Mouse (Mus musculus) testis, adult 2 months (tissue): ENCODE data around the gene Cryzl2. TPM values are rescaled to one million over a fixed set of nuclear protein-coding genes. Genes with fewer than 3 reads are reported as not detected.

Experiments
- H3K27ac ChIP-seq: fragments of 200-500 bp; 2 replicates; pipeline ENCODE4 v1.5.1; 2012; ENCODE audit warnings: low read depth, low read length; ENCODE audit not compliant: control insufficient read depth, insufficient read depth
- H3K27me3 ChIP-seq: fragments of 200-500 bp; 2 replicates; pipeline ENCODE4 v1.6.1; 2012; ENCODE audit warnings: mild to moderate bottlenecking, low read length, moderate library complexity; ENCODE audit not compliant: control insufficient read depth, insufficient read depth
- H3K36me3 ChIP-seq: fragments of 200-500 bp; 2 replicates; pipeline ENCODE4 v1.6.1; 2012; ENCODE audit warnings: mild to moderate bottlenecking, low read length; ENCODE audit not compliant: control insufficient read depth, insufficient read depth
- H3K4me1 ChIP-seq: fragments of 200-500 bp; 2 replicates; pipeline ENCODE4 v1.6.1; 2012; ENCODE audit warnings: low read length; ENCODE audit not compliant: control insufficient read depth, insufficient read depth
- H3K4me3 ChIP-seq: fragments of 200-500 bp; 2 replicates; pipeline ENCODE4 v1.5.1; 2012; ENCODE audit warnings: low read depth, mild to moderate bottlenecking, low read length, moderate library complexity, mixed read lengths; ENCODE audit not compliant: control insufficient read depth
- CTCF ChIP-seq: fragments of 200-500 bp; IDR thresholded peaks from 2 replicates; pipeline ENCODE4 v1.5.1; 2012; ENCODE audit warnings: low read depth, mild to moderate bottlenecking, inconsistent platforms, low read length, moderate library complexity; ENCODE audit not compliant: control insufficient read depth, insufficient read depth, insufficient replicate concordance
- POLR2A ChIP-seq: fragments of 200-500 bp; IDR thresholded peaks from 2 replicates; pipeline ENCODE4 v1.6.1; 2012; ENCODE audit warnings: low read depth, mild to moderate bottlenecking, inconsistent platforms, low read length, moderate library complexity; ENCODE audit not compliant: control insufficient read depth
- polyA plus RNA-seq: library from polyadenylated mRNA; depleted of rRNA; stranded (reverse); fragments of >200 nt; gene quantifications from 2 replicates; pipeline ENCODE4 v1.2.3, GENCODE M21; 2012

Cryzl2 gene
- polyA plus RNA-seq, 1 experiment, result 5.5 TPM

GRCm38 (mm10) chr1:157443723-157444561 lies 14.4 kb upstream of the Cryzl2 start:
- no peaks in the 10 kb centered on the region for H3K36me3 ChIP-seq
- no peak for TF ChIP-seq POLR2A
- TF ChIP-seq CTCF, result no peak
- no peak overlapping the region for H3K4me3 ChIP-seq
- H3K27ac ChIP-seq, result no peak overlapping the region
- H3K4me1 ChIP-seq, result peaks cover 21% of the 10 kb centered on the region
- no peaks in the 10 kb centered on the region for H3K27me3 ChIP-seq

- Histone ChIP-seq H3K27ac (no peak overlapping the region), H3K36me3 (no peaks in the 10 kb centered on the region), H3K4me1 (peaks cover 24% of the 10 kb centered on the region), H3K27me3 (no peaks in the 10 kb centered on the region), H3K4me3 (no peak overlapping the region)
- TF ChIP-seq CTCF, result no peak
- no peak for TF ChIP-seq POLR2A
Observed at GRCm38 (mm10) chr1:157444632-157445300, 13.6 kb upstream of the Cryzl2 start.

DNA sequence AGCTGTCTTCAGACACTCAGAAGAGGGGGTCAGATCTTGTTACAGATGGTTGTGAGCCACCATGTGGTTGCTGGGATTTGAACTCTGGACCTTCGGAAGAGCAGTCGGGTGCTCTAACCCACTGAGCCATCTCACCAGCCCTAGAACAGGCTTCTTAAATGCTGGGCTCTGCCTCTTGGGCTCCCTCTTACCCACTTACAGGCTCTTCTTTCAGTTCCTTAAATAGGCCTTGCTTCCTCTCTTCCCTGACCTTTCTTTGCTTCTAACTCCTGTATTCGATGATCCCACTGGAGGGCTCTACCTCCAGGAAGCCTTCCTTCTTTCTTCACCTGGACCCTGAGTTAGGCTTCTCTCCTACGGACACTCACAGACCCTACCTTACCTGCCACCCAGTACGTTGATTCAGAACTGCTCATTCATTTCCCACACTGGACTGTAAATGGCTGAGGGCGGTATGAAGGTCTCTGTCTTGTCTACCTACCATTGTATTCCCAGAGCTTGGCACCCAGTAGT lies 12.9 kb upstream of the Cryzl2 start:
- Histone ChIP-seq H3K4me1 (peaks cover 28% of the 10 kb centered on the region), H3K27me3 (no peaks in the 10 kb centered on the region), H3K4me3 (no peak overlapping the region), H3K36me3 (no peaks in the 10 kb centered on the region), H3K27ac (no peak overlapping the region)
- TF ChIP-seq POLR2A, result no peak
- no peak for TF ChIP-seq CTCF

GRCm38 (mm10) chr1:157446325-157446724 lies 12.1 kb upstream of the Cryzl2 start:
- H3K4me1 ChIP-seq, result peaks cover 27% of the 10 kb centered on the region
- H3K36me3 ChIP-seq, result no peaks in the 10 kb centered on the region
- no peak overlapping the region for H3K27ac ChIP-seq
- H3K27me3 ChIP-seq, result 0 out of 2 replicates have a peak, but pooled peaks cover 2% of the 10 kb centered on the region
- H3K4me3 ChIP-seq, result no peak overlapping the region
- TF ChIP-seq POLR2A (no peak), CTCF (peak; percentile 47)

DNA sequence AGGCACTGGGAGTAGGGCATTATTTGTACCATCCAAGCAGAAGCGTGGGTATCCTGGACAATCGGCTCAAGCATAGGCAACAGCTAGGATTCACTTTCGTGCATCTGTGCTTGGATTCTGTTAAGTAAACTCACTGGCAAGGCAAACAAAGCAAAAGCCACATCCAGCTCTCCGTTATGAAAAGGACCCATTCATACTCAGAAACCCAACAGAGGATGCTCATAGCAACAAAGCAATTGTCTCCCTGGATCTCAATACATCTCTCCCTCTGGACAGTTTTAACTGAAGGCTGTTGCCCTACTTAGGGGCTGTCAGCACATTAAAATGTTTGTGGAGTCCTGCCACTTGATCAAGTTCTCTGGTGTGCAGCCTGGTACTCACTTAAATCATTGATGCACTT lies 11.2 kb upstream of the Cryzl2 start:
- no peak overlapping the region for H3K27ac ChIP-seq
- no peaks in the 10 kb centered on the region for H3K36me3 ChIP-seq
- H3K4me1 ChIP-seq, result peaks cover 27% of the 10 kb centered on the region
- no peak overlapping the region for H3K4me3 ChIP-seq
- H3K27me3 ChIP-seq, result 0 out of 2 replicates have a peak, but pooled peaks cover 2% of the 10 kb centered on the region
- TF ChIP-seq CTCF, result no peak
- TF ChIP-seq POLR2A, result no peak

GRCm38 (mm10) chr1:157448164-157448804 lies 10.1 kb upstream of the Cryzl2 start:
- H3K36me3 ChIP-seq, result no peaks in the 10 kb centered on the region
- TF ChIP-seq POLR2A, result no peak
- no peak for TF ChIP-seq CTCF
- H3K4me3 ChIP-seq, result no peak overlapping the region
- peaks cover 24% of the 10 kb centered on the region for H3K4me1 ChIP-seq
- no peak overlapping the region for H3K27ac ChIP-seq
- 0 out of 2 replicates have a peak, but pooled peaks cover 2% of the 10 kb centered on the region for H3K27me3 ChIP-seq

DNA sequence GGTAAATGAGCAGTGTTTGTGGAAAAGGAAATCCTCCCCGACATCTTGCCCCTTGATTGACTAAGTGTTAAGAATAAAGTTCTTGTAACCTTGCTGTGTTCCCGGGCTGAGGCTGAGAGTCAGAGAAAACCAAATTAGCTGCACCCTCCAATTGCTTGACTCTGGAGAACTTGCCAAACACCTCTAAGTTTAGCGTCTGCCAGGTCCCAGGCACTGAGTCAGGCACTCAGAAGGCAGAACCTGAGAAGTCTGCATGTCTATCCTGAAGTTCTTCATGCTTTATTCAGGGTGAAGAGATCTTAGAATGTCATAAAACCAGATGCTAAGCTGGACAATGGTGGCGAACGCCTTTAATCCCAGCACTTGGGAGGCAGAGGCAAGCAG lies 9.6 kb upstream of the Cryzl2 start:
- no peak overlapping the region for H3K27ac ChIP-seq
- no peak for TF ChIP-seq CTCF
- no peak for TF ChIP-seq POLR2A
- 0 out of 2 replicates have a peak, but pooled peaks cover 2% of the 10 kb centered on the region for H3K27me3 ChIP-seq
- H3K4me3 ChIP-seq, result no peak overlapping the region
- H3K36me3 ChIP-seq, result no peaks in the 10 kb centered on the region
- H3K4me1 ChIP-seq, result peaks cover 21% of the 10 kb centered on the region
